Mouse (Mus musculus) left cerebral cortex, postnatal 36 days (tissue): ENCODE data around the gene Vmn1r173. TPM values are rescaled to one million over a fixed set of nuclear protein-coding genes. Genes with fewer than 3 reads are reported as not detected.
"Not testable (repeated sequence)": the region's sequence is repeated elsewhere in the genome, so short reads cannot be mapped to it uniquely, and the experiment has no call there.

Source experiments
- DNase-seq, 2 experiments: peaks; one replicate each; pipeline ENCODE4 v3.0.0; 2021 to 2022; ENCODE audit warnings: low spot score in 2 of 2, mixed read lengths in 1 of 2
- intact Hi-C: fragments of 180-260 bp; cut with DNase I; formaldehyde crosslinking; loops from one replicate; pipeline ENCODE4 v1.15.1; 2025
- total RNA-seq, 2 experiments: library from RNA; stranded (reverse); gene quantifications; 2 replicates each; pipeline ENCODE4 v1.2.3; 2021

The Vmn1r173 gene
- total RNA-seq = not detected

- intact Hi-C loops = not testable (repeated sequence)
Observed at GRCm38 (mm10) chr7:23700403-23700802, at the start of gene Vmn1r173. Vmn1r173 (plus strand) TSS chr7:23700703.

GRCm38 (mm10) chr7:23658016-23658415 is 42.5 kb upstream of the Vmn1r173 start, which contains the start of gene Vmn1r172:
Vmn1r172 (plus strand) TSS chr7:23658316.
- intact Hi-C loops = no loop called here
- no peak for DNase-seq

More at GRCm38 (mm10) chr7:23700403-23700802, at the start of gene Vmn1r173:
- not testable (repeated sequence) for DNase-seq

- intact Hi-C loops, DNase-seq: not testable (repeated sequence)
Observed at GRCm38 (mm10) chr7:23751970-23752369, 51.5 kb downstream of the Vmn1r173 start, which contains the start of gene Vmn1r174. Vmn1r174 (plus strand) TSS chr7:23752270.

Other genes with a start within 250 kb of the Vmn1r173 start
- gene Vmn1r167, start 193.5 kb upstream of the Vmn1r173 start, total RNA-seq = not detected
- not detected for gene Vmn1r168, start 161.0 kb upstream of the Vmn1r173 start, total RNA-seq
- gene Vmn1r169, start 125.2 kb upstream of the Vmn1r173 start, total RNA-seq = not detected
- not detected for gene Vmn1r170, start 94.5 kb upstream of the Vmn1r173 start, total RNA-seq
- not detected for gene Vmn1r171, start 70.0 kb upstream of the Vmn1r173 start, total RNA-seq
- gene Vmn1r172, start 42.4 kb upstream of the Vmn1r173 start, total RNA-seq = not detected
- not detected for gene Vmn1r174, start 51.6 kb downstream of the Vmn1r173 start, total RNA-seq
- gene Vmn1r175, start 109.9 kb downstream of the Vmn1r173 start, total RNA-seq = not detected
- gene Vmn1r176, start 136.7 kb downstream of the Vmn1r173 start, total RNA-seq = not detected
- not detected for gene Vmn1r177, start 165.7 kb downstream of the Vmn1r173 start, total RNA-seq
- not detected for gene Vmn1r178, start 191.3 kb downstream of the Vmn1r173 start, total RNA-seq
- gene Vmn1r179, start 226.3 kb downstream of the Vmn1r173 start, total RNA-seq = not detected
- not detected for gene Vmn1r180, start 249.9 kb downstream of the Vmn1r173 start, total RNA-seq